Mouse (Mus musculus): Measurements from ENCODE around the gene Myl7. TPM values are rescaled to one million over a fixed set of nuclear protein-coding genes. Genes with fewer than 3 reads are reported as not detected.

Gene Myl7
- total RNA-seq, 1 experiment from 2014 or later = not detected

GRCm38 (mm10) chr11:5862394-5863105 is 36.0 kb downstream of the Myl7 start:
- peak; percentile 88 for DNase-seq

- peak; percentile 94 for DNase-seq
Measured at GRCm38 (mm10) chr11:5861678-5862393, 36.7 kb downstream of the Myl7 start, which contains the start of gene Aebp1. Gene Aebp1 (plus strand): TSS chr11:5861947.

- DNase-seq = no peak
Measured at GRCm38 (mm10) chr11:5860639-5861038, 37.9 kb downstream of the Myl7 start.

GRCm38 (mm10) chr11:5859883-5860550 is 38.6 kb downstream of the Myl7 start:
- no peak for DNase-seq

GRCm38 (mm10) chr11:5858723-5859122 is 39.9 kb downstream of the Myl7 start:
- DNase-seq = no peak

- DNase-seq = no peak
Measured at GRCm38 (mm10) chr11:5856479-5857130, 42.0 kb downstream of the Myl7 start.

- peak; percentile 69 for DNase-seq
Measured at GRCm38 (mm10) chr11:5855902-5856301, 42.7 kb downstream of the Myl7 start.

GRCm38 (mm10) chr11:5855481-5855880 is 43.1 kb downstream of the Myl7 start:
- no peak for DNase-seq

GRCm38 (mm10) chr11:5852314-5852713 is 46.3 kb downstream of the Myl7 start:
- DNase-seq = no peak

- no peak for DNase-seq
Measured at GRCm38 (mm10) chr11:5851021-5851736, 47.4 kb downstream of the Myl7 start.

GRCm38 (mm10) chr11:5850452-5850851 is 48.1 kb downstream of the Myl7 start:
- DNase-seq = no peak

GRCm38 (mm10) chr11:5849316-5849715 is 49.3 kb downstream of the Myl7 start:
- DNase-seq = no peak

- DNase-seq = no peak
Measured at GRCm38 (mm10) chr11:5848741-5849140, 49.8 kb downstream of the Myl7 start.

- peak; percentile 66 for DNase-seq
Measured at GRCm38 (mm10) chr11:5846639-5847345, 51.8 kb downstream of the Myl7 start.

Other genes with a start within 250 kb of the Myl7 start
- 148 and 152 TPM in 2 replicates for gene Mrps24, start 183.1 kb downstream of the Myl7 start, total RNA-seq (2021)
- gene Urgcp, start 136.4 kb downstream of the Myl7 start, total RNA-seq (2021) = 56.0 and 56.9 TPM in 2 replicates
- gene Dbnl, start 110.3 kb downstream of the Myl7 start, total RNA-seq (2021) = 51.7 and 62.9 TPM in 2 replicates
- gene Pgam2, start 95.0 kb downstream of the Myl7 start, total RNA-seq (2021) = not detected in 2 replicates
- 8.4 and 11.9 TPM in 2 replicates for gene Polm, start 60.8 kb downstream of the Myl7 start, total RNA-seq (2021)
- 203 and 213 TPM in 2 replicates for gene Aebp1, start 36.8 kb downstream of the Myl7 start, total RNA-seq (2021)
- gene Pold2, start 20.5 kb downstream of the Myl7 start, total RNA-seq (2021) = 35.6 and 42.1 TPM in 2 replicates
- gene Gck, start 51.3 kb upstream of the Myl7 start, total RNA-seq (2021) = 3.8 and 18.3 TPM in 2 replicates
- gene Ykt6, start 56.9 kb upstream of the Myl7 start, total RNA-seq (2021) = 71.1 and 77.9 TPM in 2 replicates
- 14.8 and 16.8 TPM in 2 replicates for gene Camk2b, start 167.6 kb upstream of the Myl7 start, total RNA-seq (2021)

All from adrenal gland, postnatal 14 days (tissue).